ENCODE assay signal across 9 mouse cellular contexts in genomic region chr4:140674345-140674926, GRCm38 (mm10). TPM values are rescaled to one million over a fixed set of nuclear protein-coding genes. Genes with fewer than 3 reads are reported as not detected.
A peak's percentile ranks its signal among the peaks of the same experiment; 100 is the strongest.
DNase-seq lines count a peak whose midpoint lies in the region; ATAC-seq and TF ChIP-seq lines count a peak whose summit lies in the region.
"Had no signal": no experiment of that assay in that cellular context is flagged by ENCODE, and none has a peak within 500 bp of the region (broad histone marks: within the 10 kb centered on the region; RNA-seq: fewer than 3 reads in every experiment).

No protein-coding gene starts in this region.

- no peaks in the 10 kb centered on the region for H3K36me3 ChIP-seq in forebrain, embryonic 11.5 days (ENCODE audit: control insufficient read depth, insufficient read depth, low read length)
- H3K36me3 ChIP-seq: limb, embryonic 12.5 days had no signal

- peak; percentile 96 for TF ChIP-seq CTCF in brain, embryonic 14.5 days (IDR thresholded peaks at IDR 0.05; ENCODE audit: borderline replicate concordance, extremely low read depth, insufficient read depth, insufficient read length)

- H3K4me2 ChIP-seq in forebrain, embryonic 11.5 days (ENCODE audit: low read depth, low read length, severe bottlenecking): no peak overlapping the region
- H3K4me2 ChIP-seq: limb, embryonic 12.5 days had no signal

- 36% methylated on average over 12 of the region's 13 CpGs for WGBS in forebrain, embryonic 11.5 days

- no peaks in the 10 kb centered on the region for H3K4me1 ChIP-seq in forebrain, embryonic 11.5 days (replicated peaks; ENCODE audit: control insufficient read depth, insufficient read depth, low read length)

- no peak overlapping the region for H3K4me3 ChIP-seq in forebrain, embryonic 11.5 days (ENCODE audit: low read depth, low read length)
- H3K4me3 ChIP-seq: limb, embryonic 12.5 days had no signal

- no peaks in the 10 kb centered on the region for H3K9me3 ChIP-seq in forebrain, embryonic 11.5 days (ENCODE audit: control insufficient read depth, low read length)
- H3K9me3 ChIP-seq: limb, embryonic 12.5 days had no signal

- no peak overlapping the region for H3K27ac ChIP-seq in forebrain, embryonic 11.5 days (ENCODE audit: low read depth, low read length)
- H3K27ac ChIP-seq: limb, embryonic 12.5 days had no signal

- H3K9ac ChIP-seq in forebrain, embryonic 11.5 days (ENCODE audit: low read length): no peak overlapping the region
- H3K9ac ChIP-seq: limb, embryonic 12.5 days had no signal

- TF ChIP-seq POLR2A in brain, embryonic 14.5 days (IDR thresholded peaks at IDR 0.05; ENCODE audit: borderline replicate concordance, extremely low read depth, insufficient read depth, insufficient read length, poor library complexity, severe bottlenecking): no peak

- peak; percentile 10; the same call in 1 of the 2 replicates for ATAC-seq in forebrain, embryonic 11.5 days (replicated peaks; ENCODE audit: low FRiP score)

- no peaks in the 10 kb centered on the region for H3K27me3 ChIP-seq in forebrain, embryonic 11.5 days (ENCODE audit: control insufficient read depth, insufficient read depth, low read length)
- H3K27me3 ChIP-seq: limb, embryonic 12.5 days had no signal

- intact Hi-C loops in heart, postnatal 14 days (cut with DNase I): loop anchor here (1.0 to 10.0 kb wide), 5 partner anchors 50 to 800 kb away; no protein-coding TSS in a partner anchor

- DNase-seq in ES-CJ7 (ENCODE audit: low read depth, low spot score): peak; percentile 92
- peak; percentile 88 for DNase-seq in brain, embryonic 14.5 days (ENCODE audit: low read depth)
- DNase-seq in forebrain, embryonic 11.5 days (ENCODE audit: low spot score): peak; percentile 94
- peak; percentile 90 to 94 for DNase-seq in heart, postnatal 14 days
- DNase-seq in layer of hippocampus, adult 9-11 months: peak; percentile 45
- DNase-seq in lung, postnatal 10 days: peak; percentile 92
- peak; percentile 74 for DNase-seq in retina, postnatal 7 days (ENCODE audit: low read depth, low spot score)
- peak; percentile 98 for DNase-seq in thymus, postnatal 4 days

RNA-seq across cellular contexts. Expression of gene Arhgef10l, which starts 8.6 kb away (rescaled TPM):
- 43.4 and 45.9 TPM in 2 replicates for polyA plus RNA-seq in brain, embryonic 14.5 days (2012; rRNA removed)
- polyA plus RNA-seq in forebrain, embryonic 11.5 days (2014; fragmentation: Nextera tagmentation; extraction: Ambion mirVana): 23.3 and 23.6 TPM in 2 replicates
- total RNA-seq in heart, postnatal 14 days (2021): 10 to 100 TPM; 62.5 TPM

RNA-seq across cellular contexts. Expression of gene Rcc2, which starts 25.9 kb away (rescaled TPM):
- polyA plus RNA-seq in brain, embryonic 14.5 days (2012; rRNA removed): 104 and 106 TPM in 2 replicates
- 91.6 and 100 TPM in 2 replicates for polyA plus RNA-seq in forebrain, embryonic 11.5 days (2014; fragmentation: Nextera tagmentation; extraction: Ambion mirVana)
- 10 to 100 TPM; 19.6 to 27.0 TPM for total RNA-seq in heart, postnatal 14 days (2021)

Comparison
In these comparisons a context has a peak if more than half of its experiments do, and no peak if none do; other contexts are left out.
1. DNase-seq: peak in every context shown above with its lines; median percentile 98 in thymus, postnatal 4 days; 94 in forebrain, embryonic 11.5 days; 92 in ES-CJ7; 92 in heart, postnatal 14 days; 92 in lung, postnatal 10 days; 88 in brain, embryonic 14.5 days; 74 in retina, postnatal 7 days; 45 in layer of hippocampus, adult 9-11 months.